Mouse (Mus musculus): ENCODE data around the gene Slc38a9.

DNA sequence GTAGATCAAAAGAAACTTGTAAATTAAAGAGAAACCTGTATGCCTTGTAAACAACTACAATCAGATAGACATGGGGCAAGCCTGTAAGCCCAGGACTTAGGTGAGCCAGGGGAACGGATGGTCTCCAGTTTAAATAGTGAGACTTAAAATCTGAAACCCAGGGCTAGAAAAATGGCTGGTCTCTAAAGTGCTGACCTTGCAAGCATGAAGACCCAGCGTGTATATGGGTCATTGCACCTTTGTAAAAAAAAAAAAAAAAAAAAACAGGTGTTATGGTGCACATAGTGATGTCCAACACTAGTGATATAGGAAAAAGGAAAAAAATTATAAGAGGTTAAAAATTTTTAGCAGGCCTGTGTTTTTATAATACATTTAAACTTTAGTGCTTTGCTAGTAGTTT is 1.1 kb downstream of the Slc38a9 start:
- TF ChIP-seq CTCF (IDR thresholded peaks at IDR 0.05; ENCODE audit: low read depth) (no peak), EP300 (optimal IDR thresholded peaks at IDR 0.05) (no peak)
